Mouse (Mus musculus) midbrain, postnatal 0 days (tissue): ENCODE measurements around the gene Clnk. TPM values are rescaled to one million over a fixed set of nuclear protein-coding genes. Genes with fewer than 3 reads are reported as not detected.

Experiments used
- ATAC-seq: fragments of 200-750 bp; cut with Nextera tagmentation; 2 replicates; pipeline ENCODE4 v1.8.0; 2017; ENCODE audit warnings: moderate number of reproducible peaks, mild to moderate bottlenecking, moderate TSS enrichment, moderate library complexity; ENCODE audit not compliant: low FRiP score
- DNase-seq: peaks from one replicate; pipeline ENCODE4 v3.0.0-alpha.2; 2015; ENCODE audit warnings: low spot score
- H3K27ac ChIP-seq: fragments of 300-500 bp; sonication (generic); 2 replicates; pipeline ENCODE4 v1.5.1; 2014; ENCODE audit warnings: low read depth, mild to moderate bottlenecking, low read length, mixed read lengths
- H3K27me3 ChIP-seq: fragments of 300-500 bp; sonication (generic); 2 replicates; pipeline ENCODE4 v1.6.1; 2014; ENCODE audit warnings: low read length, control low read depth, mixed read lengths; ENCODE audit not compliant: insufficient read depth
- H3K36me3 ChIP-seq: fragments of 300-500 bp; sonication (generic); 2 replicates; pipeline ENCODE4 v1.6.1; 2014; ENCODE audit warnings: low read length, control low read depth, mixed read lengths; ENCODE audit not compliant: insufficient read depth
- H3K4me1 ChIP-seq: fragments of 300-500 bp; sonication (generic); 2 replicates; pipeline ENCODE4 v1.6.1; 2014; ENCODE audit warnings: mild to moderate bottlenecking, control low read depth, antibody characterized with exemption, low read length, mixed read lengths; ENCODE audit not compliant: insufficient read depth
- H3K4me2 ChIP-seq: fragments of 300-500 bp; sonication (generic); 2 replicates; pipeline ENCODE4 v1.6.1; 2014; ENCODE audit warnings: low read depth, mild to moderate bottlenecking, low read length, mixed read lengths; ENCODE audit not compliant: poor library complexity, severe bottlenecking
- H3K4me3 ChIP-seq: fragments of 300-500 bp; sonication (generic); 2 replicates; pipeline ENCODE4 v1.5.1; 2014; ENCODE audit warnings: low read depth, mild to moderate bottlenecking, low read length, moderate library complexity
- H3K9ac ChIP-seq: fragments of 300-500 bp; sonication (generic); replicated peaks from 2 replicates; pipeline ENCODE4 v1.6.1; 2014; ENCODE audit warnings: mild to moderate bottlenecking, low read length, moderate library complexity, mixed read lengths; ENCODE audit not compliant: poor library complexity, severe bottlenecking
- H3K9me3 ChIP-seq: fragments of 300-500 bp; sonication (generic); 2 replicates; pipeline ENCODE4 v1.6.1; 2016; ENCODE audit warnings: low read length, control low read depth
- CTCF ChIP-seq: IDR thresholded peaks from 2 replicates; pipeline ENCODE4 v1.5.1; 2016; ENCODE audit warnings: antibody characterized with exemption, mild to moderate bottlenecking
- WGBS: fragments of 180-500 bp; shearing (Covaris S2); extraction: QIAGEN DNeasy Blood & Tissue Kit; methylation state at CpG from one replicate; pipeline ENCODE4 v1.1.7; 2014; 5-methylcytosine and 5-hydroxymethylcytosine counted together
- polyA plus RNA-seq: library from polyadenylated mRNA; unstranded; fragments of >200 nt; fragmentation: Nextera tagmentation; extraction: Ambion mirVana; gene quantifications from 2 replicates; pipeline ENCODE4 v1.2.1, GENCODE M21; 2015
- total RNA-seq: library from RNA; depleted of rRNA; stranded (reverse); fragments of >200 nt; gene quantifications from 2 replicates; pipeline ENCODE4 v1.2.3, GENCODE M21; 2014

The Clnk gene
- total and polyA plus RNA-seq, 2 experiments from 2014 or later: 0.11 TPM; not detected in 1

DNA sequence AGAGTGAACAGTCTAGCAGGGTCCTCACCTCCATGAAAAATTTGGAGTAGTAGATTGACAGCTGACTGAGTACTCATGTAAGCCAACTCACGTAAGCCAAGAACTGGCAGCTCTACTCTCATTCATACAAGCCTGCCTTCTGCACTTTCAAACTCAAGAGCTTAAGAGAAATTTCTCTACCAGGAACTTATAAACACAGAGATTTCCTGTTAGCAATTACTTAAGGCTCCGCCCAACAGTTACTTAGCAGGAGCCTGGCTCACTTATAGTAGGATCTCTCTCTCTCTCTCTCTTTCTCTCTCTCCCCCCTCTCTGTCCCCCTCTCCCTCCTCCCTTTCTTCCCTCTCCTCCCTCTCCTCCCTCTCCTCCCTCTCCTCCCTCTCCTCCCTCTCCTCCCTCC, 32.3 kb downstream of the Clnk start:
- Histone ChIP-seq H3K4me3 (no peak overlapping the region), H3K4me2 (no peak overlapping the region), H3K4me1 (no peaks in the 10 kb centered on the region), H3K9ac (no peak overlapping the region), H3K9me3 (no peaks in the 10 kb centered on the region), H3K27me3 (no peaks in the 10 kb centered on the region), H3K36me3 (no peaks in the 10 kb centered on the region), H3K27ac (no peak overlapping the region)
- DNase-seq (no peak), ATAC-seq (no peak)
- 88% methylated on average over 2 of the region's 2 CpGs for WGBS
- no peak for TF ChIP-seq CTCF

DNA sequence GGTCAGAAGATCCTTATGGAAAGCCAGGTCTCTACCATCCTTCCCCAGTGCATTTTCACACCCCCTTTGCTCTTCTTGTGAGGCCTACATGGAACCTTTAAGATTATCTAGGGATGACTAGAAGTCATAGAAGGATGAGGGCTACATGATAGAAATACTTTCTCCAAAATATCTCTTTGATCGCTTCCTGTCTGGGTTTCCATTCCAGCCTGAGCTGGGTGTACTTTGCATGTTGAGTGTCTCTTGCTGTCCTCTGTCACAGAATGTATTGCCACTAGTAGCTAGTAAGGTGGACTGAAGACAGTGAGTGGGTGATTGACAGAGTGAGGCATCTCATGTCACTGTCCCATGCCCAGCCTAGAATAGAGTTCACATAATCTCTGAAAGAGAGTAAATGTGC, 36.6 kb downstream of the Clnk start:
- Histone ChIP-seq H3K27ac (no peak overlapping the region), H3K9ac (no peak overlapping the region), H3K27me3 (no peaks in the 10 kb centered on the region), H3K36me3 (no peaks in the 10 kb centered on the region), H3K4me1 (no peaks in the 10 kb centered on the region), H3K9me3 (no peaks in the 10 kb centered on the region), H3K4me2 (no peak overlapping the region), H3K4me3 (no peak overlapping the region)
- no peak for ATAC-seq
- 97% methylated on average over 1 of the region's 1 CpGs for WGBS
- no peak for DNase-seq
- no peak for TF ChIP-seq CTCF

DNA sequence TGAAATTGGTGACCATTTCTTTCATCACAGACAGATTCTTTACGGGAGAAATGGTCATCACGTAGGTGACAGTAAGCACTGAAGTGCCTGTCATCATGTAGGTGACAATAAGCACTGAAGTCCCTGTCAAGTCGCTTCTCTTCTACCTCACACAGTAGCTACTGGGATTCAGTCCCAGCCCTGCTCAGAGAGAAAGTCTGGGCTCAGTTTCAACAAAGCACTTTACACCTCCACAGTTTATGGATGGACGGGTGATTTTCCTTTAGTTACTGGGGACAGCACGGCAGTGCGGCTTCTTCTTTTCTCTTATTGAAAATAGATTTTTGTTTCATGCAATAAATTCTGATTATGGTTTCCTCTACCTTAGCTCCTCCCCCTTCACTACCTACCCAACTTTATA, 49.3 kb downstream of the Clnk start:
- Histone ChIP-seq H3K9me3 (no peaks in the 10 kb centered on the region), H3K9ac (no peak overlapping the region), H3K4me3 (no peak overlapping the region), H3K4me1 (no peaks in the 10 kb centered on the region), H3K36me3 (no peaks in the 10 kb centered on the region), H3K27me3 (no peaks in the 10 kb centered on the region), H3K4me2 (no peak overlapping the region), H3K27ac (no peak overlapping the region)
- WGBS: 88% methylated on average over 6 of the region's 6 CpGs
- ATAC-seq (no peak), DNase-seq (no peak)
- TF ChIP-seq CTCF: no peak

DNA sequence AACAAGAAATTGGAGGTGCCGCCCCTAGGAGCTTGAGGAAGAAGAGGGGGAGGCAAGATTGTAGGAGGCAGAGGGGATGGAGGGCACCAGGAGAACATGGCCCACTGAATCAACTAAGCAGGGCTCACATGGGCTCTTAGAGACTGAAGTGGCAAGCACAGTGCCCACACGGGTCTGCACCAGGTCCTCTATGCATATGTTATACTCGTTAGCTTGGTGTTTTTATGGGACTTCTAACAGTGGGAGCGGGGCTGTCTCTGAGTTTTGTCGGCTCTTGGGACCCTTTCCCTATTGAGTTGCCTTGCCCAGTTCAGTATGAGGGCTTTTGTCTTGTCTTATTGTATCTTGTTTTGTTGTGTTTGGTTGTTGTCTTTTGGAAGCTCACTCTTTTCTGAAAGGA, 50.0 kb downstream of the Clnk start:
- H3K4me1 ChIP-seq: no peaks in the 10 kb centered on the region
- H3K27ac ChIP-seq: no peak overlapping the region
- DNase-seq (no peak), ATAC-seq (no peak)
- no peak overlapping the region for H3K9ac ChIP-seq
- H3K4me2 ChIP-seq: no peak overlapping the region
- no peaks in the 10 kb centered on the region for H3K9me3 ChIP-seq
- no peaks in the 10 kb centered on the region for H3K36me3 ChIP-seq
- WGBS: 77% methylated on average over 5 of the region's 5 CpGs
- no peaks in the 10 kb centered on the region for H3K27me3 ChIP-seq
- no peak overlapping the region for H3K4me3 ChIP-seq
- TF ChIP-seq CTCF: no peak

DNA sequence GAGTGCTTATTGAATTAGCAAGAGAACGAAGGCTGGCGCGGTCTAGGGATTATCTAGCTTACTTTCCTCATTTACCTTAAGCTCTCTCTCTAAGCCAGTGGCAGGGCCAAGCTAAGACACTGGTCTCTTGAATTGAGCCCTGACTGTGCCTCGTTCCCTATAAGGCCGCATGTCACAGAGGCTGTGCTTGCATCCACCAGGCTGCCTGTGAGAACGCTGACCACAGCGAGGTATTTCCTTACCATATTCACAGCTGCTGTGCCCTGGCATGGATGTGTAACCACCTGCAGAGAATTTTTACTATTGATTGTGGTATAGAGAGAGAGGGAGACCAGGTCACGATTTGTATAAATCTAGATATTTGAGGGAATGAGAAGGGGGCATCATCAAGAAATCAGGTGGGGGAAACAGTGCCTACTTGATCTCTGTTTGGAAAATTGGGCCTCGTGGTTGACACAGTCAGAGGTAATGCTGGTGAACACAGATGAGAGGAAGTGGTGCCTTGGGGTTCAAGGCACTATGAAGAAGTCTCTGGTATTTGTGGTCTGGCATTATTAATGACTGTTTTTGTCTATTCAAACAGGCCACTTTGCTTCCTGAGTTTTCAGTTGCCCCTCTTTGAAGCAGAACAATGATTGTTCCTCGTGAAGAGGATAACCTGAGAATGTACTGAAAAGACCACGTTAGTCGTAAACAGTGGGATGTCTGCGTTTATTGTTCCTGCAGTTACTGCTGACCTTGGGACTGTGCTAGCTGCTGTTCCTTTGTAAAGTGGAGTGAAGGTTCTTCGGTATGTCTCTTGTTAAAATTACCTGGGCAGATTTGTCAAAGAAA, 52.3 kb downstream of the Clnk start:
- H3K9ac ChIP-seq: no peak overlapping the region
- no peak overlapping the region for H3K4me3 ChIP-seq
- no peaks in the 10 kb centered on the region for H3K36me3 ChIP-seq
- H3K4me1 ChIP-seq: no peaks in the 10 kb centered on the region
- no peaks in the 10 kb centered on the region for H3K27me3 ChIP-seq
- WGBS: 63% methylated on average over 14 of the region's 14 CpGs
- no peak overlapping the region for H3K4me2 ChIP-seq
- no peak for TF ChIP-seq CTCF
- no peaks in the 10 kb centered on the region for H3K9me3 ChIP-seq
- DNase-seq (no peak), ATAC-seq (no peak)
- H3K27ac ChIP-seq: no peak overlapping the region

DNA sequence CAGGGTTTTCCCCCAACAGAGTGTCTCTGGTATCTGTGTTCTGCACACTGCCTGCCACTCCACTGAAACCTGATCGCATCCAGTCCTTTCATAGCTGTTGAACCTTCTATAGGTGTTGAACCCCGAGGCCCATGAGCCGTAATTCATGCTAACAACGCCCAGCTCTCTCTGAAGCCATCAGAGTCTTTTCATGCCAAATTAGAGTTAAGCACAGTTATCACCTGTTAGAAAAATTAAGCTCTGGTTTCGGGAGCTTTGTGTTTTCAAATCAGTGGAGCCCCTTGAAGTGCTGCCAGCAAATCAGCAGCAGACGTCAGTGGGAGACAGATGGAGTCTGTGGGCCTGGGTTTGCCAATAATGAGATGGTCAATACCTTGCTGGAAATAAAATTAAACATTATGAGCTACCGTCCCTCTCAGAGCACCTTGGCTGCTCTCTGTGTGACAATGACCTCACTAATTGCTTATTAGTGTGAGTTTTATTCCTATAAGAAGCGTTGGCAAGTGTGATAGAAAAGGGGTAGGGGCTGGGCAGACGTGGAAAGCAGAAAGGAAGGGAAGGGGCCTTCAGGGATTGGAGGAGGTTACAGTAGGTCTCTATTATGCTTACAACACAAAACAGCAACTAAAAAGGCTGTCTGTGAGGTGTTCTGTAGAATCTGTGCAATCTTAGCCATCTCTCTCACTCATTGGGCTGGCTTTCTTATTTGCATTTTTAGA, 63.1 kb downstream of the Clnk start:
- Histone ChIP-seq H3K27me3 (no peaks in the 10 kb centered on the region), H3K27ac (no peak overlapping the region), H3K36me3 (no peaks in the 10 kb centered on the region), H3K9me3 (no peaks in the 10 kb centered on the region), H3K4me3 (no peak overlapping the region), H3K4me2 (no peak overlapping the region), H3K9ac (no peak overlapping the region), H3K4me1 (no peaks in the 10 kb centered on the region)
- DNase-seq: peak; percentile 53
- ATAC-seq: no peak
- 55% methylated on average over 9 of the region's 9 CpGs for WGBS
- TF ChIP-seq CTCF: no peak
